Mouse (Mus musculus) MEL-GATA-1-ER (cell line): ENCODE data around the gene Cpsf2.

Experiments used
- DNase-seq: peaks from one replicate; pipeline ENCODE4 v3.0.0-alpha.2; 2012; ENCODE audit warnings: low read depth; ENCODE audit errors: extremely low read depth

Cpsf2 gene

GRCm38 (mm10) chr12:102055758-102056157, 80.0 kb downstream of the Cpsf2 start:
- no peak for DNase-seq
